Mouse (Mus musculus) midbrain, embryonic 15.5 days (tissue): ENCODE measurements around the gene 4930404N11Rik. TPM values are rescaled to one million over a fixed set of nuclear protein-coding genes. Genes with fewer than 3 reads are reported as not detected.

Experiments used
- ATAC-seq: fragments of 200-750 bp; cut with Nextera tagmentation; replicated peaks from 2 replicates; pipeline ENCODE4 v1.8.0; 2017; ENCODE audit warnings: moderate TSS enrichment
- H3K27ac ChIP-seq: fragments of 300-500 bp; sonication (generic); 2 replicates; pipeline ENCODE4 v1.5.1; 2015; ENCODE audit warnings: mild to moderate bottlenecking, inconsistent platforms
- H3K27me3 ChIP-seq: fragments of 300-500 bp; sonication (generic); replicated peaks from 2 replicates; pipeline ENCODE4 v1.6.1; 2015; ENCODE audit warnings: inconsistent platforms
- H3K36me3 ChIP-seq: fragments of 300-500 bp; sonication (generic); replicated peaks from 2 replicates; pipeline ENCODE4 v1.6.1; 2015; ENCODE audit warnings: inconsistent platforms
- H3K4me1 ChIP-seq: fragments of 300-500 bp; sonication (generic); 2 replicates; pipeline ENCODE4 v1.6.1; 2015; ENCODE audit warnings: inconsistent platforms
- H3K4me2 ChIP-seq: fragments of 300-500 bp; sonication (generic); 2 replicates; pipeline ENCODE4 v1.6.1; 2015; ENCODE audit warnings: inconsistent platforms, mild to moderate bottlenecking, moderate library complexity
- H3K4me3 ChIP-seq: fragments of 300-500 bp; sonication (generic); 2 replicates; pipeline ENCODE4 v1.5.1; 2015; ENCODE audit warnings: mild to moderate bottlenecking, inconsistent platforms
- H3K9ac ChIP-seq: fragments of 300-500 bp; sonication (generic); 2 replicates; pipeline ENCODE4 v1.6.1; 2015; ENCODE audit warnings: mild to moderate bottlenecking, inconsistent platforms
- H3K9me3 ChIP-seq: fragments of 300-500 bp; sonication (generic); 2 replicates; pipeline ENCODE4 v1.6.1; 2016; ENCODE audit warnings: inconsistent platforms
- WGBS: fragments of 180-500 bp; shearing (Covaris S2); methylation state at CpG from one replicate; pipeline ENCODE4 v1.1.7; 2015; ENCODE audit warnings: mixed read lengths; 5-methylcytosine and 5-hydroxymethylcytosine counted together
- polyA plus RNA-seq: library from polyadenylated mRNA; unstranded; fragments of >200 nt; fragmentation: Nextera tagmentation; extraction: Ambion mirVana; gene quantifications from 2 replicates; pipeline ENCODE4 v1.2.1, GENCODE M21; 2015

Gene 4930404N11Rik
- polyA plus RNA-seq, 1 experiment from 2014 or later: 1.1 TPM

DNA sequence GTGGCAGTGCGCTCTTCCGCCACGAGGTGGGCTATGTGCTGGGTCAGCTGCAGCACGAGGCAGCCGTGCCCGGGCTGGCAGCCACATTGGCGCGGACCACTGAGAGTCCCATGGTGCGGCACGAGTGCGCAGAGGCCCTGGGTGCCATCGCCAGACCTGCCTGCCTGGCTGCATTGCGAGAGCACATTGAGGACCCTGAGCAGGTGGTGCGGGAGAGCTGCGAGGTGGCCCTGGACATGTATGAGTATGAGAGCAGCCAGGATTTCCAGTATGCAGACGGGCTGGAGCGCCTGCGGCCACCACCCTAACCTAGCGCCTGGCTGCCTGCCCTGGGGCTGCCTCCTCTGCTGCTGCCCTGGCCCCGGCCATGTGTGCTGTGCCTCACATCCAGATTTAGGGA lies 22.1 kb upstream of the 4930404N11Rik start:
- no peak for ATAC-seq
- WGBS: 94% methylated on average over 20 of the region's 20 CpGs
- H3K4me2 ChIP-seq: no peak overlapping the region
- H3K4me3 ChIP-seq: no peak overlapping the region
- no peaks in the 10 kb centered on the region for H3K27me3 ChIP-seq
- H3K9me3 ChIP-seq: no peaks in the 10 kb centered on the region
- H3K4me1 ChIP-seq: peaks cover 18% of the 10 kb centered on the region
- H3K36me3 ChIP-seq: peaks cover 10% of the 10 kb centered on the region; the same call in 1 of the 2 replicates
- no peak overlapping the region for H3K9ac ChIP-seq
- no peak overlapping the region for H3K27ac ChIP-seq

DNA sequence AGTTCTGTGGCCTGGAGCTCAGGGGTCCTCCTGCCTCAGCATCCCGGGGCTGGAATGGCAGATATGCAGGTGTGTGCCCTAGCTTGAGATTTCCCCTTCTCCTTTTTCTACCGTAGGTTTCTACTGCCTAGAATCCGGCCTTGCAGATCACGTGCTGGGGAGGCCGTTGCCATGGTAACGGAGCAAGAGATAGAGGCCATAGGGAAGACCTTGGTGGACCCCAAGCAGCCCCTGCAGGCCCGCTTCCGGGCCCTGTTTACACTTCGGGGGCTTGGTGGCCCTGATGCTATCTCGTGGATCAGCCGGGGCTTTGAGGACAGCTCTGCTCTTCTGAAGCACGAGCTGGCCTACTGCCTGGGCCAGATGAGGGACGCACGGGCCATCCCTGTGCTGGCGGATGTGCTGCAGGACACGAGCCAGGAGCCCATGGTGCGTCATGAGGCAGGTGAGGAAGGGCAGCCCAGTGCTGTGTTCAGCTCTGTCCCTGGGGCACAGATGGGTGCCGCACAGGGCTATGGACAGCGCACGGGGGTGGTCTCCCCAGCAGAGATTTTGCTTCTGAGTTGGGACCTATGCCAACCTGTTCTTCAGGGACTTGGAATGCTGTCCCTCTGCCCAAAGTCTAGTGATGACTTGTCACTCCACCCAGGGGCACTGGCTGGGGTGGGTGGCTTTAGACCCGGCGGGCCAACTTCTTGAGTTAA lies 20.1 kb upstream of the 4930404N11Rik start:
- WGBS: 80% methylated on average over 22 of the region's 22 CpGs
- H3K9ac ChIP-seq: no peak overlapping the region
- peak overlapping the region; percentile 81; the same call in 1 of the 2 replicates for H3K4me3 ChIP-seq
- H3K27me3 ChIP-seq: no peaks in the 10 kb centered on the region
- no peak overlapping the region for H3K27ac ChIP-seq
- H3K36me3 ChIP-seq: peaks cover 10% of the 10 kb centered on the region; the same call in 1 of the 2 replicates
- ATAC-seq: no peak
- peaks cover 18% of the 10 kb centered on the region for H3K4me1 ChIP-seq
- H3K9me3 ChIP-seq: no peaks in the 10 kb centered on the region
- peak overlapping the region; percentile 77 for H3K4me2 ChIP-seq

DNA sequence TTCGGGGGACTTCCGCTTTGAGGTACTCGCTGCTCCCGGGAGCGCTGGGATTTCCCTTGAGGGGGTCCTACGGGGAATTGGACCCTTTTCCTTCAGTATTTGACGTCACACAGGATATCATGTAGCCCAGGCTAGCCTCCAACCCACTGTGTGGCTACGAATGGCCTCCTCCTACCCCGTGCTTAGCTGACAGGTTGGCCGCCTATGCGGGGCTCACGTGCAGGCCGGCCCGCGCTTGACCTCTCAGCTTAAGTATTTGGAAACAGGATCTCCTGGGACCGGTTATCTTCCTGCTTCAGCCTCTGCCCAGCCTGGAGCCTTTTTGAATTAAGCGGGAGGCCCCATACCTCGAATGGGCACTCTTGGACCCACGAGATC lies 19.0 kb upstream of the 4930404N11Rik start:
- peak; percentile 45 for ATAC-seq
- Histone ChIP-seq H3K4me1 (peaks cover 17% of the 10 kb centered on the region), H3K27ac (peak overlapping the region; percentile 81), H3K27me3 (no peaks in the 10 kb centered on the region), H3K9me3 (no peaks in the 10 kb centered on the region), H3K4me3 (peak overlapping the region; percentile 81), H3K36me3 (peaks cover 10% of the 10 kb centered on the region; the same call in 1 of the 2 replicates), H3K9ac (peak overlapping the region; percentile 71), H3K4me2 (peak overlapping the region; percentile 77)
- WGBS: under 1% methylated on average over 19 of the region's 19 CpGs

DNA sequence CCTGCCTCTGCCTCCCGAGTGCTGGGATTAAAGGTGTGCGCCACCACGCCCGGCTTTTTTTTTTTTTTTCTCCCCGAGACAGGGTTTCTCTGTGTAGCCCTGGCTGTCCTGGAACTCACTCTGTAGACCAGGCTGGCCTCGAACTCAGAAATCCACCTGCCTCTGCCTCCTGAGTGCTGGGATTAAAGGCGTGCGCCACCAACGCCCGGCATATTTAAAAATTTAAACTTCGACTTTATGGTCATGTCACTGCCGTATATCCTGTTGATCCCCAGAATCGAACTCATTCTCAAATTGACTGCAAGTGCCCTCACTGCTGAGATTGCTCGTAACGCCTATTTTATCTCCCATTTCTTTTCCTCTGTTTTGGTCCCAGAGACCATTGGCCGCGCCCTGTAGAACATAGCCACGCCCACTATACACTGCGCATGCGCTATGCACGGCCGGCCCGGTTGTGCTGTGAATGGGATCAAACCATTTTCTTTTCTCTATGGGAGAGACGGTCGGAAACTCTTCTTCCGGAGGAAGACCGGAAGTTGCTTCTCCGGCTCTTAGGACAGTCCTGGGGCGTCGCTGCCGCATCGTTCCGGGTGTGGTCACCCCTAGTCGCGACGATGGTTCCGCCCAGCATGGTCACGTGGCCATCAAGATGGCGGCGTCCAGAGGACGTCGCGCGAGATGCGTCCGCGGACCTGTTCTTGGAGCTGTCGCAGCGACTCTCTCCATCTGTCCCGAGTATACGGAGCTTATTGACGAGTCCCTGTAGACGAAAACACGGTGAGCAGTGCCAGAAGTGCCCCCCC lies 18.4 kb upstream of the 4930404N11Rik start, which contains the start of the genes Dohh and Gm48551:
Gene Dohh, plus strand, starts transcription at position 627 of the 803 bp plus-strand sequence.
Gene Gm48551, plus strand, starts transcription at position 665 of the 803 bp plus-strand sequence.
- ATAC-seq: peak; percentile 94
- Histone ChIP-seq H3K4me3 (peak within 1 kb of the TSS; percentile 81), H3K4me1 (peaks cover 18% of the 10 kb centered on the region), H3K9ac (peak within 1 kb of the TSS; percentile 71), H3K27me3 (no peaks in the 10 kb centered on the region), H3K9me3 (no peaks in the 10 kb centered on the region), H3K36me3 (peaks cover 10% of the 10 kb centered on the region; the same call in 1 of the 2 replicates), H3K27ac (peak within 1 kb of the TSS; percentile 81), H3K4me2 (peak within 1 kb of the TSS; percentile 77)
- WGBS: 7% methylated on average over 54 of the region's 54 CpGs

DNA sequence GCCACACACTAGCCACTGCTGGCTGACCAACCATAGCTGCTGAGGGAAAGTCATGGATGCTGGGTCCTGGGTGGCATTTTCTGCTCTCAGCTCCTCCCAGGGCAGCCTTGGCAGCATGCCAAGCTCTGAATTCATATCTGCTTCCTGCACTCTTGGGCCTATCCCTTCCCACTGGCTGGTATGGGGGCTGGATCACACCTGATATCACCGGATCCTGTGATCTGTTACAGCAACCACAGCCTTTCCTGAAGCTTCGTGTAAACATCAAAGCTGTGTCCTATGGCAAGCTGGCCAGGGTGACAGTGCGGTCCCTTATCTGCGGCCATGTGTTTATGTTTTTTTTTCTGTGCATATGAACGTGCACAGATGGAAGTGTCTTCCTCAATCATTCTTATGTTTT lies 16.4 kb upstream of the 4930404N11Rik start:
- 84% methylated on average over 5 of the region's 5 CpGs for WGBS
- H3K27me3 ChIP-seq: no peaks in the 10 kb centered on the region
- no peak overlapping the region for H3K4me2 ChIP-seq
- H3K9me3 ChIP-seq: no peaks in the 10 kb centered on the region
- no peak overlapping the region for H3K9ac ChIP-seq
- no peak overlapping the region for H3K27ac ChIP-seq
- H3K36me3 ChIP-seq: peaks cover under 1% of the 10 kb centered on the region; the same call in 1 of the 2 replicates
- H3K4me1 ChIP-seq: peaks cover 26% of the 10 kb centered on the region
- no peak for ATAC-seq
- no peak overlapping the region for H3K4me3 ChIP-seq

DNA sequence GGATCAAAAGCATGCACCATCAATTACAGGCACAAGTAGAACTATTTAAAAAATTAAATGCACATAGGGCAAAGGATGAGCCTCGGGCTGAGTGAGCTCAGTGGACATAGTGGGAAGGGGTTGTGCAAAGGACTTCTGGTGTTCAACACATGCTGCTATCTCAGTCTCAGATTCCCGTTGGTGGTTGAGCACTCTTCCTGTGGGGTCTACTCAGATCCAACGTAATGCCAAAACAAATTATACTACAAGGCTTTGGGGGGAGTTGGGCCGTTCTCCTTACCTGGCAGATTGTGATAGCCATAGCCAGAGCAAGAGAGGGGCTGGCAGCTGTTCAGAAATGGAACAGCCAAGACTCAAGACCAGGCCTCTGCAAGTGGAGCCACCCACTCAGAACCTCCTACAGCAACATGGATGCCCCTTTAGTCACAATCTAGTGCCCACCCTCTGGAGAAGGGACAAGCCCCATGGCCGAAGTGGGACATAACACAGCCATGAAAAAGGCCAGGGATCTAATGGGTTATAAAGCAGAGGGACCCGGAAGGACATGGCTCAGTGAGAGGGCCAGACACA lies 14.3 kb upstream of the 4930404N11Rik start:
- no peak for ATAC-seq
- Histone ChIP-seq H3K9me3 (no peaks in the 10 kb centered on the region), H3K36me3 (no peaks in the 10 kb centered on the region), H3K9ac (no peak overlapping the region), H3K27me3 (no peaks in the 10 kb centered on the region), H3K4me2 (no peak overlapping the region), H3K4me1 (peaks cover 31% of the 10 kb centered on the region), H3K27ac (no peak overlapping the region), H3K4me3 (no peak overlapping the region)
- WGBS: 93% methylated on average over 6 of the region's 6 CpGs

DNA sequence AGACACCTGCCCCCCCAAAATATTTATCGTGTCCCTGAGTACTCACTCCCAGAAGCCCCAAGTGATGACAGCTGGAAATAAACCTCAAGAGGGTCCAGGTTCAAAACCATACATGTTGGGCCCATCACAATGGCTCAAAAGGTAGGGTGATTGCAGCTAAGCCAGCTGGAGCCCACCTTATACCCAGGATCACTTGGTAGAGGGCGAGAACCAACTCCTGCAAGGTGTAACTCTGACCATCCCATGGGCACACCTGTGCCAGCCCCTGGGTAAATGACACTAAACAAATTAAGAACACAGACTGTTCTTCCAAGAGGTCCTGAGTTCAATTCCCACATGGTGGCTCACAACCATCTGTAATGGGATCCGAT lies 13.6 kb upstream of the 4930404N11Rik start:
- ATAC-seq: 0 out of 2 replicates have a peak, but pooled peaks have one; percentile 0

DNA sequence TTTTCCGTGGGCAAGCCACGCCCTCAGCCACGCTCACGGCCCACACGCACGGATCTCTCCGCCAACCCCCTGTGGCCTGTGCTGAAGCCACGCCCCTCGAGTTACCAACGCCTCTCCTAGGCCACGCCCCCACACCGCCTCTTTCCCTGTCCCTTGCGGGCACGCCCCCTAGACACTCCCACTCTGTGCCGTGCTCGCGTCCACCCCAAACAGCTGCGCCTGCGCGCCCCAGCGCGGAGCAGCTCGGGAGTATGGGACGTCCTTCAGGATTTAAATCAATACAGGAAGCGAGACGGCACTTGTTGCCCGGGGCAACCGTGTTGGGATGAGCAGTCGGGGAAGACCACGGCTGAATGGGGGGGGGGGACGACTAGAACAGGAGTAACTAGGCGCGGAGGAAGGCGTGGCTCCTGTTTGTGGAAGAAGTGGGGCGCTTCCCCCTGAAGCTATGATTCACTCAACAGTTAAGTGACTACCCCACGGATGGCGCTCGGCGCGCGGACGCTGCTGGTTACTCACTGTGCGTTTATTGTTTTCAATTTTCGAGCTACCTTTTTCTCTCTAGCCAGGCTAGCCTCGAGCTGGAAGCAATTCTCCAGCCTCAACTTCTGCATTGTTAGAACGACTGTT lies 13.1 kb upstream of the 4930404N11Rik start:
- Histone ChIP-seq H3K4me3 (peak overlapping the region; percentile 68), H3K4me2 (peak overlapping the region; percentile 61), H3K9me3 (no peaks in the 10 kb centered on the region), H3K27ac (peak overlapping the region; percentile 81), H3K4me1 (peaks cover 30% of the 10 kb centered on the region), H3K27me3 (no peaks in the 10 kb centered on the region), H3K36me3 (no peaks in the 10 kb centered on the region), H3K9ac (peak overlapping the region; percentile 41)
- under 1% methylated on average over 45 of the region's 46 CpGs for WGBS
- ATAC-seq: peak; percentile 95

More for the DNA sequence above, 13.6 kb upstream of the 4930404N11Rik start:
- no peaks in the 10 kb centered on the region for H3K36me3 ChIP-seq
- no peaks in the 10 kb centered on the region for H3K27me3 ChIP-seq
- no peaks in the 10 kb centered on the region for H3K9me3 ChIP-seq
- 54% methylated on average over 3 of the region's 3 CpGs for WGBS
- H3K9ac ChIP-seq: peak overlapping the region; percentile 41; the same call in 1 of the 2 replicates
- H3K27ac ChIP-seq: peak overlapping the region; percentile 81
- H3K4me2 ChIP-seq: peak overlapping the region; percentile 61
- H3K4me3 ChIP-seq: peak overlapping the region; percentile 68
- peaks cover 30% of the 10 kb centered on the region for H3K4me1 ChIP-seq

DNA sequence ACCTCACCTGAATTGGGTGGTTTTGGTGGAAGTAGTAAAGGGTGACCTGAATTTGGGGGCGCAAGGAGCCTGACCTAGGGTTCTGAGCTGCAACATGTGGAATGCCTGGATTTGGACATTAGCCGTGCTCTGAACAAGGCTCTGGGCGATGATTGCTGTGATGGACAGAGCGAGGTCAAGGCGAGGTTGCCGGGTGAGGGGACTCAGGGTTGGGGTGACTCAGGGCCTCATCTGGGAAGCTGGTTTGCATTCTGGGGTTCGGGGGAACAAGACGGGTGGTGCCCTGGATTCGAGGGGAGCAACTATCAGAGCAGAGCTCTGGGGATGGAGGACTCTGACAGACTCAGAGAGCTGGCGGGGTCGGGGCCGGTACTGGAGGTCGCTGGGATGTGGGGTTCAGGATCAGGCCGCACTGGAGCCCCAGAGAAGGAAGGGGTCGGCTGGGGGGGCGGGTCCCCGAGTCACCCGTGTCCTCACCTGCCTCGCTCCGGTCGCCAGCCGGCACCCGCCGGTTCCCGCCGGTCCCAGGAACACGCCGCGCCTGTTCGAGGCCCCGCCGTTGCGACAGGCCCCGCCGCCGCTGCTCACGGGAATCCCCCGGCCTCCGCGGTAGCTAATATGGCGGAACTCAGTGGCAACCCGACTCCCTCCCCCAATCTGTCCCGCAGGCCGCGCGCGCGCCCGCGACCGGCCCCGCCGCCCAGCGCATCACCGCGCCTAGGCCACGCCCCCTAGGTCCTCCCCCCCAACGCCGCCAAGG lies 12.4 kb upstream of the 4930404N11Rik start, which contains the start of gene Fzr1:
Gene Fzr1, minus strand, starts transcription at position 724 of the 760 bp plus-strand sequence.
- H3K4me1 ChIP-seq: peaks cover 30% of the 10 kb centered on the region
- H3K27ac ChIP-seq: peak within 1 kb of the TSS; percentile 81
- peak within 1 kb of the TSS; percentile 61 for H3K4me2 ChIP-seq
- H3K9me3 ChIP-seq: no peaks in the 10 kb centered on the region
- peak within 1 kb of the TSS; percentile 85 for H3K9ac ChIP-seq
- no peaks in the 10 kb centered on the region for H3K27me3 ChIP-seq
- H3K4me3 ChIP-seq: peak within 1 kb of the TSS; percentile 68
- WGBS: 1% methylated on average over 59 of the region's 59 CpGs
- ATAC-seq: peak; percentile 70
- H3K36me3 ChIP-seq: no peaks in the 10 kb centered on the region

DNA sequence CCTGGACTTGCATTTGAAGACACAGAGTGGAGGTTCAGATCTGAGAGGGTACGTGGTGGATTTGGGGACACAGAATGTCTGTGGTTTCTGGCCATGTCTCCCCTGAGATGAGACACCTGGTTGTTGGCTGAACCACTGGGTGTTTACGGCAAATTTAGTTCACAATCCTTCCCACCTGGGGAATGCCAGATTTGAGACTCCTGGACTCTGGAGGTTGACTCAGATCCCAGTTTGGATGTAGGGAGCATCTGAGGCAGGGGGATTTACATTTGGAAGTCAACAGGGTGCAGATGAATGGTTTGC lies 11.7 kb upstream of the 4930404N11Rik start:
- Histone ChIP-seq H3K4me2 (peak overlapping the region; percentile 61), H3K4me3 (peak overlapping the region; percentile 68), H3K27ac (peak overlapping the region; percentile 81; the same call in 1 of the 2 replicates), H3K36me3 (no peaks in the 10 kb centered on the region), H3K9me3 (no peaks in the 10 kb centered on the region), H3K27me3 (no peaks in the 10 kb centered on the region), H3K4me1 (peaks cover 30% of the 10 kb centered on the region), H3K9ac (peak overlapping the region; percentile 85)
- 59% methylated on average over 2 of the region's 2 CpGs for WGBS
- no peak for ATAC-seq
